Mouse (Mus musculus) adrenal gland, adult 8-10 months (tissue): ENCODE data around the gene Tie1. TPM values are rescaled to one million over a fixed set of nuclear protein-coding genes. Genes with fewer than 3 reads are reported as not detected.
A peak's percentile ranks its signal among the peaks of the same experiment; 100 is the strongest.

ENCODE experiments used
- DNase-seq: peaks from one replicate; pipeline ENCODE4 v3.0.0; 2022
- total RNA-seq, 4 experiments: library from RNA; stranded (reverse); gene quantifications; 2 replicates each; pipeline ENCODE4 v1.2.4; 2022

Tie1 gene
- total RNA-seq, 4 experiments from 2014 or later, result 30.0 to 53.6 (median 45.1) TPM

- no peak for DNase-seq
Measured at GRCm38 (mm10) chr4:118472687-118473086, 17.2 kb downstream of the Tie1 start.

- DNase-seq, result no peak
Measured at GRCm38 (mm10) chr4:118471281-118471680, 18.6 kb downstream of the Tie1 start.

GRCm38 (mm10) chr4:118465697-118466163 is 24.1 kb downstream of the Tie1 start:
- DNase-seq, result no peak

GRCm38 (mm10) chr4:118464956-118465355 is 24.9 kb downstream of the Tie1 start:
- DNase-seq, result no peak

- DNase-seq, result no peak
Measured at GRCm38 (mm10) chr4:118457345-118457975, 32.4 kb downstream of the Tie1 start, which contains the start of gene Mpl. TSS of gene Mpl (minus strand) at chr4:118457513.

- DNase-seq, result no peak
Measured at GRCm38 (mm10) chr4:118446415-118447153, 43.3 kb downstream of the Tie1 start.

GRCm38 (mm10) chr4:118445781-118446414 is 44.0 kb downstream of the Tie1 start:
- no peak for DNase-seq

- DNase-seq, result no peak
Measured at GRCm38 (mm10) chr4:118445088-118445487, 44.8 kb downstream of the Tie1 start.

- no peak for DNase-seq
Measured at GRCm38 (mm10) chr4:118437829-118438253, 52.0 kb downstream of the Tie1 start.

- peak; percentile 92 for DNase-seq
Measured at GRCm38 (mm10) chr4:118436820-118437603, 52.8 kb downstream of the Tie1 start, which contains the start of gene Cdc20. TSS of gene Cdc20 (minus strand) at chr4:118437352.

GRCm38 (mm10) chr4:118432332-118432731 is 57.5 kb downstream of the Tie1 start:
- DNase-seq, result no peak

GRCm38 (mm10) chr4:118429215-118429895 is 60.5 kb downstream of the Tie1 start:
- DNase-seq, result no peak

- no peak for DNase-seq
Measured at GRCm38 (mm10) chr4:118428531-118429214, 61.2 kb downstream of the Tie1 start.

- peak; percentile 92 for DNase-seq
Measured at GRCm38 (mm10) chr4:118427768-118428451, 62.0 kb downstream of the Tie1 start, which contains the start of gene Elovl1. TSS of gene Elovl1 (plus strand) at chr4:118428093.

GRCm38 (mm10) chr4:118427415-118427767 is 62.5 kb downstream of the Tie1 start:
- DNase-seq, result no peak

- DNase-seq, result no peak
Measured at GRCm38 (mm10) chr4:118425374-118425773, 64.5 kb downstream of the Tie1 start.

- no peak for DNase-seq
Measured at GRCm38 (mm10) chr4:118424541-118425160, 65.2 kb downstream of the Tie1 start.

GRCm38 (mm10) chr4:118421384-118421783 is 68.5 kb downstream of the Tie1 start:
- DNase-seq, result no peak
